Mouse (Mus musculus) midbrain, embryonic 11.5 days (tissue): ENCODE results near the gene Heatr4. TPM values are rescaled to one million over a fixed set of nuclear protein-coding genes. Genes with fewer than 3 reads are reported as not detected.
"Not testable (repeated sequence)": the region's sequence is repeated elsewhere in the genome, so short reads cannot be mapped to it uniquely, and the experiment has no call there.

Experiments
- ATAC-seq: fragments of 200-750 bp; cut with Nextera tagmentation; 2 replicates; pipeline ENCODE4 v1.8.0; 2017; ENCODE audit warnings: moderate TSS enrichment, moderate library complexity; ENCODE audit not compliant: low FRiP score
- DNase-seq: peaks from one replicate; pipeline ENCODE4 v3.0.0; 2015; ENCODE audit warnings: low spot score; ENCODE audit errors: missing footprints
- H3K27ac ChIP-seq: fragments of 300-500 bp; sonication (generic); 2 replicates; pipeline ENCODE4 v1.5.1; 2014; ENCODE audit warnings: low read depth, low read length
- H3K27me3 ChIP-seq: fragments of 300-500 bp; sonication (generic); 2 replicates; pipeline ENCODE4 v1.6.1; 2014; ENCODE audit warnings: mild to moderate bottlenecking, low read length, moderate library complexity, mixed read lengths; ENCODE audit not compliant: control insufficient read depth, insufficient read depth
- H3K36me3 ChIP-seq: fragments of 300-500 bp; sonication (generic); 2 replicates; pipeline ENCODE4 v1.6.1; 2014; ENCODE audit warnings: mild to moderate bottlenecking, low read length, moderate library complexity, mixed read lengths; ENCODE audit not compliant: control insufficient read depth, insufficient read depth
- H3K4me1 ChIP-seq: fragments of 300-500 bp; sonication (generic); 2 replicates; pipeline ENCODE4 v1.6.1; 2014; ENCODE audit warnings: low read length; ENCODE audit not compliant: control insufficient read depth, insufficient read depth
- H3K4me2 ChIP-seq: fragments of 300-500 bp; sonication (generic); 2 replicates; pipeline ENCODE4 v1.6.1; 2014; ENCODE audit warnings: mild to moderate bottlenecking, moderate library complexity
- H3K4me3 ChIP-seq: fragments of 300-500 bp; sonication (generic); 2 replicates; pipeline ENCODE4 v1.5.1; 2014; ENCODE audit warnings: low read depth, low read length
- H3K9ac ChIP-seq: fragments of 300-500 bp; sonication (generic); 2 replicates; pipeline ENCODE4 v1.6.1; 2014; ENCODE audit warnings: low read length
- H3K9me3 ChIP-seq: fragments of 300-500 bp; sonication (generic); 2 replicates; pipeline ENCODE4 v1.6.1; 2016; ENCODE audit warnings: low read length; ENCODE audit not compliant: control insufficient read depth
- WGBS: fragments of 180-500 bp; shearing (Covaris S2); extraction: QIAGEN DNeasy Blood & Tissue Kit; methylation state at CpG from one replicate; pipeline ENCODE4 v1.1.7; 2014; 5-methylcytosine and 5-hydroxymethylcytosine counted together
- polyA plus RNA-seq: library from polyadenylated mRNA; unstranded; fragments of >200 nt; fragmentation: Nextera tagmentation; extraction: Ambion mirVana; gene quantifications from 2 replicates; pipeline ENCODE4 v1.2.1, GENCODE M21; 2014

Heatr4 gene
- polyA plus RNA-seq: not detected in 2 replicates

GRCm38 (mm10) chr12:83984752-83985151 is at the start of gene Heatr4:
Gene Heatr4, minus strand, starts transcription at chr12:83984852.
- H3K36me3 ChIP-seq: no peaks in the 10 kb centered on the region
- no peak for ATAC-seq

GRCm38 (mm10) chr12:84034108-84034507 is 49.5 kb upstream of the Heatr4 start:
- Histone ChIP-seq H3K36me3 (no peaks in the 10 kb centered on the region), H3K4me1 (no peaks in the 10 kb centered on the region), H3K27me3 (no peaks in the 10 kb centered on the region), H3K27ac (no peak overlapping the region), H3K9me3 (no peaks in the 10 kb centered on the region), H3K9ac (no peak overlapping the region), H3K4me3 (no peak overlapping the region), H3K4me2 (no peak overlapping the region)
- ATAC-seq: no peak
- DNase-seq: no peak
- 86% methylated on average over 4 of the region's 4 CpGs for WGBS

More at GRCm38 (mm10) chr12:83984752-83985151, at the start of gene Heatr4:
- Histone ChIP-seq H3K4me3 (no peak within 1 kb of the TSS), H3K4me2 (no peak within 1 kb of the TSS), H3K9ac (no peak within 1 kb of the TSS), H3K9me3 (no peaks in the 10 kb centered on the region), H3K27me3 (no peaks in the 10 kb centered on the region), H3K27ac (no peak within 1 kb of the TSS), H3K4me1 (peaks cover 4% of the 10 kb centered on the region; the same call in 1 of the 2 replicates)
- 76% methylated on average over 4 of the region's 4 CpGs for WGBS
- DNase-seq: no peak

GRCm38 (mm10) chr12:84033302-84033701 is 48.6 kb upstream of the Heatr4 start:
- H3K36me3 ChIP-seq, H3K4me1 ChIP-seq, H3K27me3 ChIP-seq, H3K9ac ChIP-seq, H3K4me3 ChIP-seq, ATAC-seq, H3K4me2 ChIP-seq, H3K9me3 ChIP-seq, DNase-seq, H3K27ac ChIP-seq: not testable (repeated sequence)
- 78% methylated on average over 2 of the region's 2 CpGs for WGBS

GRCm38 (mm10) chr12:84032854-84033253 is 48.2 kb upstream of the Heatr4 start:
- H3K9me3 ChIP-seq: no peaks in the 10 kb centered on the region
- no peak for DNase-seq
- H3K4me3 ChIP-seq: no peak overlapping the region
- H3K27me3 ChIP-seq: no peaks in the 10 kb centered on the region
- no peak for ATAC-seq
- H3K36me3 ChIP-seq: no peaks in the 10 kb centered on the region
- H3K9ac ChIP-seq: no peak overlapping the region
- no peak overlapping the region for H3K27ac ChIP-seq
- WGBS: 92% methylated on average over 4 of the region's 4 CpGs
- H3K4me1 ChIP-seq: no peaks in the 10 kb centered on the region
- H3K4me2 ChIP-seq: no peak overlapping the region

GRCm38 (mm10) chr12:84030659-84031332 is 46.1 kb upstream of the Heatr4 start:
- DNase-seq (peak; percentile 97), ATAC-seq (0 out of 2 replicates have a peak, but pooled peaks have one; percentile 57)
- Histone ChIP-seq H3K9me3 (no peaks in the 10 kb centered on the region), H3K4me1 (no peaks in the 10 kb centered on the region), H3K36me3 (no peaks in the 10 kb centered on the region), H3K27ac (no peak overlapping the region), H3K27me3 (no peaks in the 10 kb centered on the region), H3K4me3 (no peak overlapping the region), H3K4me2 (no peak overlapping the region), H3K9ac (no peak overlapping the region)
- WGBS: 66% methylated on average over 4 of the region's 4 CpGs

- H3K27ac ChIP-seq, H3K27me3 ChIP-seq, H3K4me2 ChIP-seq, DNase-seq, H3K9me3 ChIP-seq, H3K9ac ChIP-seq, H3K36me3 ChIP-seq, H3K4me3 ChIP-seq, ATAC-seq, H3K4me1 ChIP-seq: not testable (repeated sequence)
- 83% methylated on average over 1 of the region's 1 CpGs for WGBS
Observed at GRCm38 (mm10) chr12:84029043-84029442, 44.4 kb upstream of the Heatr4 start.

GRCm38 (mm10) chr12:84028328-84028727 is 43.7 kb upstream of the Heatr4 start:
- not testable (repeated sequence) for H3K9me3 ChIP-seq, H3K27me3 ChIP-seq, H3K4me3 ChIP-seq, H3K27ac ChIP-seq, H3K9ac ChIP-seq, ATAC-seq, H3K4me2 ChIP-seq, H3K4me1 ChIP-seq, DNase-seq, H3K36me3 ChIP-seq
- WGBS: 53% methylated on average over 3 of the region's 3 CpGs

GRCm38 (mm10) chr12:84025888-84026287 is 41.2 kb upstream of the Heatr4 start:
- no peaks in the 10 kb centered on the region for H3K36me3 ChIP-seq
- H3K9me3 ChIP-seq: no peaks in the 10 kb centered on the region
- no peak overlapping the region for H3K9ac ChIP-seq
- DNase-seq: no peak
- no peak overlapping the region for H3K27ac ChIP-seq
- ATAC-seq: no peak
- H3K4me1 ChIP-seq: no peaks in the 10 kb centered on the region
- H3K4me2 ChIP-seq: no peak overlapping the region
- H3K27me3 ChIP-seq: no peaks in the 10 kb centered on the region
- 74% methylated on average over 7 of the region's 7 CpGs for WGBS
- no peak overlapping the region for H3K4me3 ChIP-seq

GRCm38 (mm10) chr12:84023052-84023745 is 38.5 kb upstream of the Heatr4 start:
- Histone ChIP-seq H3K27ac (no peak overlapping the region), H3K36me3 (no peaks in the 10 kb centered on the region), H3K27me3 (no peaks in the 10 kb centered on the region), H3K4me1 (no peaks in the 10 kb centered on the region), H3K9ac (no peak overlapping the region), H3K9me3 (no peaks in the 10 kb centered on the region), H3K4me3 (no peak overlapping the region), H3K4me2 (no peak overlapping the region)
- ATAC-seq: no peak
- 86% methylated on average over 9 of the region's 9 CpGs for WGBS
- no peak for DNase-seq
